Mouse (Mus musculus) liver (tissue): Measurements from ENCODE around the gene Cemip.
A peak's percentile ranks its signal among the peaks of the same experiment; 100 is the strongest.

Experiments
- DNase-seq: peaks from one replicate; pipeline ENCODE4 v3.0.0-alpha.2; 2020; ENCODE audit warnings: mixed read lengths

Gene Cemip

DNA sequence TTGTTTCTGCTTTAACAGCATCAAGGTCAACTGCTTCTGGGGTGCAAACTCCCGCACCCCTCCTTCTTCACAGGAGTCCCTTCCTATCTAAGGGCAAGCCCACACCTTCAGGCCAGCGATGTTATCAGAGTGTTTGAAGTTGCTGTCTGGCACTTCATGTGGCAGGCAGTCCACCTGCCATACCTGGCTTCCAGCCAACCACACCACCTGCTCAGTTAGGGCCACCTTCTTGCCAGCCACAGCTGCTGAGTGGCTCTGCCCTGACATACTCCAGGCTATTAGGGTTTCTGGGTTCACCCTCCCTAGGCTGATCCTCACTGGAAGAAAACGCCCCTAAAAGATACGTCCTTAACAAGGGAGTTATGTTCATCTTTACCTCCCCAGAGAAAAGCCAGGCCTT lies 60.2 kb downstream of the Cemip start:
- no peak for DNase-seq

DNA sequence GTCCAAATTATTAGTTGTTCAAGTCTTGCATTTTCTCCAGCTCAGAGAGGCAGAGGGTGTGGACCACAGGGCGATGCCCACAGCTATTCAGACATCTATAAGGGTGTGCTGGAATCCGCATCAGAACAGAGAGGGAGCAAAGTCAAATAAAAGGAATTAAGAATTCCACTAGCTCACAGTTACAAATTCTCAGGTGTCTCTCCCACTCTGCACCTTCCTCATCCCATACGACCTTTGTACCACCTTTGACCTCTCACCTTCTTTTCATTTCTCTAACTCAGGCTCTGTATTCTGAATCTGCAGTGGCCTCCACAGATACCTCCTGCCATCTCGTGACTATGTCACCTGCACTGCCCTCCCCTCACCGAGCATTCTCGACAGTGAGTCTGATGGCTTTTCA lies 62.8 kb downstream of the Cemip start:
- DNase-seq, result no peak

DNA sequence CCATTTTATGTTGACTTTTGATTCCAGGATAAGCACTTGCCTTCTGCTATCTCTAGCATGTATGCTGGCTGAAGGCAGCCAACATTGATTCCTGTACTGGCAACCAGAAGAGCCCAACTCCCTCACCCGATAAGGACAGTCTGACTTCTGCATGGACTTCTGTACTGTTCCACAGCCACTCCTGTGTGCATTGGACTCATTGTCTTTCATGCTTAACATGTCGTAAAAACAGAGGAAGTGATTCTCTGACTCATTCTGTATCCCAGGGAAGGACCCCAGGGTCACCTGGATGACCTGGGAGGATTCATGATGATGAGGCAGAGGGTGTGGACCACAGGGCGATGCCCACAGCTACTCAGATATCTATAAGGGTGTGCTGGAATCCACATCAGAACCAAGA lies 63.8 kb downstream of the Cemip start:
- no peak for DNase-seq

DNA sequence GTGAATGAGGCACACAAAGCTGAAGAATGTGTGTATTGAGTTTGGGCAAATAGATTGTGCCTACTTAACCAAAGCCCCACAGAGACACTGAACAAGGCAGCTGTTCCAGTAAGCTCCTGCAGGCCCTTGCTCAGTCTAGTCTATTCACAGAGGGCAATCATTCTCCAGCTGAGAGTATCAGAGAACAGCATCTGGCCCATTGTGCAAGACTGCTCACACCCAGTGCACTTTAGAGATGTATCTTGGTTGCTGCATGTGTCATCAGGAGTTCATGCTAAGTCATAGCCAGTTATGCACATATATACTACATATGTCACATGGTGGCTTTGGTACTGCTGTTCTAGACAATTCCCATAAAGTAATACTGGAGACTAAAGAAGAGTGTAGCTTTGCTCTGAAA lies 66.9 kb downstream of the Cemip start:
- DNase-seq, result no peak

DNA sequence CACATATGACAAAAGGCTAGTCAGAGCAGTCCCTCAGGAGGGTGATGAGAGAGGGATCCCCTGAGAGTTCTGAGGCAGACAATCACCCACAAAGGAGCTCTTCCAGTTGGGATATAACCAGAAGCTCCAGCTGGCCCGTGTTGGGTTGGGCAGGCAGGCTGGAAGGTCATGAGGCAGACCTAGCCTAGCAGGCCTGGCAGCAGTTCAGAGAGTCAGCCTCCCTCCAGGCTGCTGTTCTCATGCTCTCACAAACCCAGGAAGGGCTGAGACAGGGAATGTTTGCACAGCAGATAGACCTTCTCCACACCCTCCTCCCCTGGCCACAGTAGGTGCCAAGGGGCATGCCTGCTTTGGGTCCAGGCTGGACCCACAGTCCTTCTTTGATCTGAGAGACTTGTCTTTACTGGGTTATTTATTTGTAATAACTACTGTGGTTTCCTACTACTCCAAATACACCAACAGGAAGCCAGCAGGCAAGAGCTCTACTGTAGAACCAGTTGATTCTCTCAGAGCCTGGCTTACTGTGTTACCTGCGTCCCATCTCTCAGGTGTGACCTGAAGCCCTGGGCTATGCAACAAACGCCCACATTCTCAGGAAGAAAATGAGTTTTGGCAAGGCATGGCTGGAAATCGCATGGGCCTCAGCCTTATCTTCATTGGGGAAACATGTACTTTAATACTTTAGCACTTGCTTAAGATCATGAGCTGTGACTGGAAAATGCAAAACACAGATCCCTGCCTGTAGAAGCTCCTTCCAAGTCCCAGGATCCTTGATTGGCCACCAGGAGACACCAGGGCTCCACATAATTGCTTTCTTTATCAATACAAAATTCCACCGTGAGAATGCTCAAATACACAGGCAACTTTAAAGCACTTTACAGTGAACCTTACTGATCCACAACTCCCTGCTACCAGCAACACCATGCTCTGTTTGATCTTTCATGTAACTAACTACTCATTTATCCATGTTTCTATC lies 67.7 kb downstream of the Cemip start:
- DNase-seq, result no peak

DNA sequence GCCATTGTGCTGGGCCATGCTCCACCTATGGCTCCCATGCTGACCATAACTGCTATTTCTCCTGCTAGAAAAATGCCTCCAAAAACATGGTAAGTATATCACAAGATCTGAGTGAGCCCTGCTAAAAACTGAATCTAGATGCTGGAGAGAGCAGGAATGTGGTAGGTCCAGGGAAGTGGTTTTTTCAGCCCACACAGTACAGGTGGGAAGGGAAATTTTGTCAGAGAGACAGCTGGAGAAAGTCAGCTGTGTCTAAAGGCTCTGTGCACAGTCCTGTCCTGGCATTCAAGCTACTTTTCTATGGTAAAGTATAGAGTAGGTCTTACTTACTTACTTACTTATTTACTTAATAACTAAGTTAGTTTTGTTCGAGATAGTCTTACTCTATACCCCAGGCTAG lies 71.3 kb downstream of the Cemip start:
- DNase-seq, result no peak

DNA sequence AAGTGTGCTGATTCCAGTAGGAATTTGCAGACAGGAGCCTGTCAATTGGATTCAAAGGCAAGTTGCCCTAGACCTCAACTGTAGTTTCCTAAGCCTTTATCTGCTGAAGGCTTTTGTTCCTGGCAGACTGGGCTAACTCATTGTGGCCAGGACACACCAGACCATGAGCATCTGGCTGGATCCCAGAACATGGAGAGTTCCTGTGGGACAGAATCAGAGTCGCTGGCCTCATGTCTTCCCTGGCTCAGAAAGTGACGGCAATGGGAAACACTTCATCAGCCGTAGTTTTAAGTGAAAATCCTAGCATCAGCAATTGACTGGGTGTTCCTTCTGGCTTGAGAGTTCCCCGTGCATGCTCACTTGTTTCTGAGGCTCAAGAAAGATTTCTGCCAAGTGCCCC lies 72.6 kb downstream of the Cemip start:
- DNase-seq, result no peak

DNA sequence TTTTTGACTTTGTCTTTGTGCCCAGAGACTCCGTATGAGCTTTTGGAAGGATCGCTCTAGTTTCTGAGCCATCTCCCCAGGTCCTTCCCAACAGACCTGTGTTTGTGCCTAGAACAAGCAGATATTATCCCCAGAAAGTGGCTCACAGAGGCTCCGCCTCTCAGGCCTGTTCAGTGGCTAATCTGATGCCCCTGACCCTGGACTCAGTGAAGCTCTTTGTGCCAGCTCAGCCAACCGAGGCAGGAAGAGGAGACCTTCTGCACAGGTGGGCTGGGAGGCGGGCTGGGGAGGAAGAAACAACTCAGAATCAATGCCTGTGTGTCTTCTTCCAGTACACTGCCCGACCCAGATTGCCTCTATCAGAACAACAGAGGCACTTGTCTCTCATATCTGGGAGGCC lies 81.9 kb downstream of the Cemip start:
- DNase-seq, result no peak

DNA sequence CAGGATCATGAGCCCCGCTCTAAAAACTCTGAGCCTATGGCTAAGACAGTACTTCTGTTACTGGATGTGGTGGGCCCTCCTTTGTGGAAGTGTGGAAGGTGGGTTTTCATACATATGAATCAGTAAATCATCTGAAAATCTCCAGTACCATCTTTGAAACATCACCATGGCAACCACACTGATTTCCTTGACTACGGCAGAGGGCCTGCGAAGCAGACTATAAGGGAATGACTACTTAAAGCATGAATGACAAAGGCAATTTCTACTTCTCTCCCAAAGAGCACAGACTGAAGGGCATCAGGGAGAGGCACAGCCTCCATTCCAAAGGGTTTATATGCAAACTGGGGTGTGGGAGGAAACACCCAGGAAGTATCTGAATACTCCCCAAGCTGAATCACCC lies 84.8 kb downstream of the Cemip start:
- no peak for DNase-seq

DNA sequence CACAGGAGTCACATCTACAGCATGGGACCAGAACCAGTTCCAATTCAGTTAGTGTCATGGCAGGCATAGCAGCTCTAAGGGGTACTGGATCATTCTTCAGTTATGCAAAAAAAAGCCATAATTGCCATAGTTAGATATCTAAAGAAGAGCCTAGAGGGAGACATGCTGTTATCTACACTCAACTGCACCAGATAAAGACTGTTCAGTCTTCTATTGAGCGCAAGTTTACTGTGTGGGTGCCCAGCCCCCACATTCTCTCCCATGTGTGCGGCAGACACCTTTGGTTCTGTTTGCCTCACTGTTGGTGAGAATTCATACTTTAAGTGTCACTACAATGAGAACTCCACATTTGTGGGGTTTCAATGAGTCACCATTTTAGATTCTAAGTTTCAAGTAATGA lies 85.6 kb downstream of the Cemip start:
- no peak for DNase-seq

DNA sequence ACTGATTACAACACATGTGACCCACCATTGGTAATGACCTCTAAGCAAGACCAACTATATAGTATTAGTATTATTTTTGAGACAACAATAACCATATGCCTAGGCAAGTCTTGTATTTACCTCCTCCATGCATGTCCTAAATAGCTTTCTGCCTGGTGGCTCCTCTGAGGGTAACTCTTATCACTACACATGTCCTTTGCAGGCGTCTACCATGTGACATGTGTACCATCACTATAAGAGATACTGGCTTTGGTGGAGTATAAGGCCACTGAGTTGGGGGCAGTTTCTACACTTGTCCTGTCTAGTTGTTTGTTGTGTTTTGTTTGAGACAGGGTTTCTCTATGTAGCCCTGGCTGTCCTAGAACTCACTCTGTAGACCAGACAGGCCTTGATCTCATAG lies 86.7 kb downstream of the Cemip start:
- peak; percentile 6 for DNase-seq

DNA sequence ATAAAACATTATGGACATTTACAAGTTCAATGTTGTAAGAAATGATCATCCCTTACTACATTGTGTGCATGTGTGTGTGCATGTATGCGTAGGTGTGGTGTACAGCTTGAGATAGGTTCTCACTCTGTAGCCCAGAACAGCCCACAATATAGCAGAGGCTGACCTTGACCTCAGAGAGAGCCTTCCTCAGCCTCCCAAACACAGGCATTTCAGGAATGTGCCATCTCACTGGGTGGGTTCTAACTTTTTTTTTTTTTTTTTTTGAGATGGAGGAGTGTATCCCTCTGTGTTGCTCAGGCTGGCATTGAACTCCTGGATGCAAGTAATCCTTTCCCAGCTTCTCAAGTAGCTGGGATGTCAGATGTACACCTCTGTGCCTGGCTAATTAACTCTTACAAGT lies 92.0 kb downstream of the Cemip start:
- no peak for DNase-seq

DNA sequence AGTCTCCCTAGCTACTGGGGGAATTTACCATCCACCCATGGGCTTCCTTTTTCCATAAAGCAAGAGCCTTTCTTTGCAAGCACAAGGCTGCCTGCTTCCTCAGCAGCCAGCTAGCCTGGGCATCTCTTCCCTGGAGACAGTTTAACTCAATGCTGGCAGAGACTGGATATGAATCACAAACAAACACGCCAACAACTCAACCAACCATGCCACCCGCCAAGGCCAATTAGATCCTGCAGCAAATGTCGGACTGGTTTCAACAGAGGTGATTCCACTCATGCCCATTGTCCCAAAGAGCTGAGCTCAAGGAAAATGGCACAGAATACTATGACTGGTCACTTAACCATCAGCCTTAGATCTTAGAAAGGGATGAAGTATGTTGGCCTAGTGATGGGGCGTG lies 97.0 kb downstream of the Cemip start:
- DNase-seq, result no peak

DNA sequence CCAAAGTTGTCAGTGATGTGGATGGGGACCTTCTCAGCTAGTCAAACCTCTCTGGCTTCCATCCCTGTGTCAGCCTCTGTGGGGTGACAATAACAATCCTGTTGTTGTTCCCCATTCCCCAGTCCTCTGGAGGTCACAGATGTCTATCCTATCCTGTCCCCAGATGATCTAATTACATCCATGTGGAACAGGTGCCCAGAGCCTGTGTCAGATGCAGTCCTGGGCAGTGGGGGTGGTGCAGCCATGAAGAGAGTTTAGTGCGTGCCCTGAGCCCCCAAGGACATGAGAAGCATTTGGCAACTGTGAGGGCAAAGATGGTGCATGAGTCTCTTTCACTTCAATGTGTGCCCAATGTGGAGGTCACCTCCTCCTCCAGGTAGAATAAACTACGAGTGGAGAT lies 100.6 kb downstream of the Cemip start:
- DNase-seq, result no peak

DNA sequence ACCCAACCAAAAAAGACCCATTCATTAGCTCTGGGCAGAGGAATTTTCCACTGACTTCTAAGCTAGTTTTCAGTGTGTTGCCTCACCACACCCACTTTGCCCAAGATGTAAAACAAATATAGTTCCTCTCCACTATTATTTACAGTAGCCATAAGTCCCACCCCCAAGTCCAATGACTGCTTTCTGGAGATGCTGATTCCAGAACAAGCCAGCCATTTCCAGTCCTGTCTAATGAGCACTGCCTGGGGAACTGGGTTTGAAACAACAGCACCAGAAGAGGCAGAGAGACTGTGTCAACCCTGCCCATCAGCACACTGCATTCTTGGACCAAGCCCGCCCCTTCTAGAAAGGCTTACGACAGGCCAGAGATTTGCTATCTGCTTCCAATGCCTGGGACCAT lies 103.7 kb downstream of the Cemip start:
- DNase-seq, result no peak

DNA sequence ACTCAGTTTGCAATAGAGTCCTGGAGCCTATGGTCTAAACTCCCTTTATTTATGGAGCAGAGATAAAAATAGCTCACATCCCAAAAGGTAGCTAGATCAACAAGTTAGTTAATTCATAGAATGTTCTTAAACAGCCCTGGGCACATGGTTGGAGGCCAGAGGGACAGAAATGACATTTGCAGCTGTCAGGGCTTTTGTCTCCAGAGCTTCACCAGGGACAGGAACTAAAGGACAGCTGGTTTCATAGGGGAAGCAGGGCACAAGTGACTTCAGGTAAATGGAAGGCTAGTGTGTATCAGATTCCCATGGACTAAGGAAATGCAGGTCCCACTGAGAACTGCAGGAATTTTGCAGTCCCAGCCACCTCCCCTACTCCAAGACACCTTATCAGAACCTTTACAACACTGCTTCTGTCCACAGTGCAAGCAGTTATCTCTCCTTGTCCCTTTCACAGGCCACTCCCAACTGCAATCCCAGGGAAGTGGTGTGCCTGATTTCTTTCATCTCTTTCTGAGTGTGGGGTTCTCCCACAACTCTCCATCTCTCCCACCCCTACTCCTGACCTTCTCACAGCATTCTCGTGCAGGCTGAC lies 107.3 kb downstream of the Cemip start:
- no peak for DNase-seq

DNA sequence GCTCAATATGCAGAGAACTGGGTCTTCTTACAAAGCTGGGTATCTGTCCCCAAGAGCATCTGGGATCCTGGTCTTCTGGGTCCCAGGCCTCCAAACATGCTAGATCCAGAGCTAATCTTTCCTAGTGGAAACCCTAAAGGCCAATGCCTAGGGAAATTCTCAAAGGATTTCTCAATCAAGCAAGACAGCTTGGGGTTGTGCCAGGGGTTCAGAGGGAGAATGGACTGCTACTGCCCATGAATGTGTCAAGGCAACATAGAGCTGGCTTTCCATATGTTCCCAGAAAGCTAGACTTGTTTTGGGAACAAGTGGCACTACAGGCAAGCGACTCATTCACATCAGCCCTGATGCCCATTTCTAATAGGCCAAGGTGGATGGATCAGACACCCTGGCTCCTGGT lies 107.9 kb downstream of the Cemip start:
- DNase-seq, result no peak

DNA sequence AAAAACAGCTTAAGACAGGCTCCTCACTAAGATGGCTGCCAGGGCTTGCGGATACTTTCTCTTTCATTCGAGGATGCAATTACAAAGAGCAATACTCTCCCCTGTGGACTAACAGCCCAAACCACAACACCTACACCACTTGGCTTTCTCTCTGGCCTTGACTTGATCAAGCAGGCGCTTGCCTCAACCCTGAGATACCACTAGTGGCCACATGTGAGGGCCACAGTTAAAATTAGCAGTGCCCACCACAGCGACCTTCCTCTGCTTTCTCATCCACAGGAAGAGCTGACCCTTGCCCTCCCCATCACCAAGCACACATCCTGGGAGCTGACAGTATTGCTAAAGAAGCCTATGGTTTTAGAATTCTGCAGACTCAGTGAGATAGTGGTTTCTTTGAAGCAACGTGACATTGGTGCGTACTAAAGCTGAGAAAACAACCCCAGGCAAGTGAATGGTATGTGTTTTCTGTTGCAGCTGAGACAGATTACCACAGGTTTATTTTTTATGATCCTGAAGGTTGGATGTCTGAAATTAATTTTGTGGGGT lies 109.8 kb downstream of the Cemip start:
- no peak for DNase-seq

DNA sequence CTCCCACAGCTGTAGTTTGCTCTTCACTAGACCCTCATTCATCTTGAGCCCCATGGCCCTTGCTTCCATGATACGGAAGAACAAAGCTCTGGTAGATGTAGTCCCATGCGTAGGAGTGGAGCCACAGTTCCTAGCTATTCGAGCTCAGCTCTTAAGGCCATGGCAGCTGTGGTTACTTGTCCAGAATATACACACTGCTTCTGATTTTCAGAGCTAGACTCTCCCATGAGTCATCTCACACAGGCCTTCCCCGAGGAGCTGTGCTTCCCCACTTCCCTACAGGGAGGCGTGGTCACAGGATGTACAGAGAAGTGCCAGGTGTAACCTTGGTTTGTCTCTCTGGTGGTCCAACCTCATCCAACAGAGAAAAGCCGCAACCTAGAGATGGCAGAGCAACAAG lies 111.0 kb downstream of the Cemip start:
- DNase-seq, result no peak

DNA sequence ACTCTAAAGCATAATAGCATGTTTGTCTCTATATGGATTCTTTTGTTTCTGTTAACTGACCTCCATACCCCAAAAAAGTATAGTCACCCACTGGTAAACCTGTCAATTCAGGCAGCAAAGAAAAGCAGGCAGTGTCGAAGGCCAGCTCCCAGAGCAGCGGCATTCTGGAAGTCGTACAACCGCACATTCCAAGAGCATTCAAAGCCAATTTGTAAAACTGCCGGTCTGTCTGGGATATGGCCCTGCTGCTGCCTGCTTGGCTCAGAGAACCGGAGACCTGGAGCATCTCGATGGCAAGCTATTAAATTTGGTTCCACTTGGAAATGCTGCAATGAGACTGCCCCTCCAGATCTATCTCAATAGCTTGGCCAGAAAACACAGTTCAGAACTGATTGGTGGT lies 113.8 kb downstream of the Cemip start:
- no peak for DNase-seq

DNA sequence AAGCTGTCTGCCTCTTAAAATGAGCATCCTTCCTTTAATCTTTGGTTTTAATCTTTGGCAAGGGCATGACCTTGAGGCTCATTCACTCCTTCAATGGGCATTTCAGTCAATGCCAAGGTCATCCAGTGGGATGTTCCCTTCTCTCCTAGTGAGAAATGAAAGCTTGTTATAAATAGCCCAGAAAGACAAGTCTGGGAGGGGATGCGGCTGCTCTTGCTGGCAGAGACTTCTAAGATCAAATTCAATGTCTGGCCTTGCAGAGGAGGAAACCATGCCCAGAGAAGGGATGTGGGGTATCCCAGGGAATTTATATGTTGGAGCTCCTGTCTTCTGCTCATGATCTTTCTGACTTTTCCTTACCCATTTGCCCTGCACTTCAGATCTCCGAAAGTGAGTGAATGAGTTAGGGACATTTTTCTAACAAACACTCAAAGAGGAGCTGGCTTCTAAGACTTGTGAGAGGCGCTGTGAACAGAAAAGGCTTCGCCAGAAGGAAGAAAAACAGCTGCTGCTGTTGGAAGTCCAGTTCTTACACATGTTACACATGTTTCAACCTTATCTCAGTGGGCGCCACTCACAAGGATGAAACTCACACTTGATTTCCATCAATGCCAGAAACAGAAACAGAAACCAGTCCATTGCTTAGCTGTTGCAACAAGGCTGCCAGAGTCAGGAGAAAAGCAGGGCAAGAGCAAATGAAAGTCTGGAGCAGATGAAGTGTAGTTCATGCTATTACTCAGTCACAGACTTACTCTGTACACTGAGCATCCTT lies 120.1 kb downstream of the Cemip start:
- DNase-seq, result no peak

DNA sequence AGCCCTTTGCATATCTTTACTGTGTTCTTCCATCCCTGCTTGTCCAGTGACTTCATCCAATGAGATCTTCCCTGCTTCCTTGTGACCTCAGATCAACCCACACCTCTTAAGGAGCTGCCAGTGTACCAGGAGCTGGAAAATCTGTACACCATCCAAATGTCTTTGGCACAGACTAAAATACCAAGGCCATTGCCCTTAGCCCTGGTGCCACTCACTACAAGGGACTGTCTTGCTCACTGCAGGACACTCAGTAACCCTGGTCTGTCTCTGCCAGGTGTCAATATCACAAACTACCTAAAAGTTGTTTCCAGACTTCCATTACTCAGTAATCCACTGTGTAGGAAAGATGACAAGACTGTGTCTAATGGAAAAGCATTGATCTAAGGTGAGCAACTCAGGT lies 121.1 kb downstream of the Cemip start:
- DNase-seq, result no peak

DNA sequence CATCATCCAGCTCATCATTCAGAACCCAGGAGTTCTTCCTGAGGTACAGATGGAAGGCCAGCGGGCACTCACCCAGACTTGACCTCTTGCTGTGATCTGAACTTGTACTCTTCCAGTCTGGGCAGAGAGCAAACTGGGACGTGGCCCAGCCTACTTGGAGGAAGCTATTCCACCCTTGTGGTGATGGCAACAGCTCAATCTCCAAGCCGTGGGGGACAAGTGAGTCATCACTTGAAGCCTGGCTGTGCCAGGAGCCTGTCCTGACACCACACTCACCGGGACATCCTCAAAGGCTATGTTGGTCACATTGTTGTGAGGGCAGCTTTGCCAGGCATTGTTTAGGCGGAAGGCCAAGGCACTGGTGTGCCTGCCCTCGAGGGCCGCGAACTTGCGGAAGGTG lies 133.8 kb downstream of the Cemip start:
- no peak for DNase-seq

DNA sequence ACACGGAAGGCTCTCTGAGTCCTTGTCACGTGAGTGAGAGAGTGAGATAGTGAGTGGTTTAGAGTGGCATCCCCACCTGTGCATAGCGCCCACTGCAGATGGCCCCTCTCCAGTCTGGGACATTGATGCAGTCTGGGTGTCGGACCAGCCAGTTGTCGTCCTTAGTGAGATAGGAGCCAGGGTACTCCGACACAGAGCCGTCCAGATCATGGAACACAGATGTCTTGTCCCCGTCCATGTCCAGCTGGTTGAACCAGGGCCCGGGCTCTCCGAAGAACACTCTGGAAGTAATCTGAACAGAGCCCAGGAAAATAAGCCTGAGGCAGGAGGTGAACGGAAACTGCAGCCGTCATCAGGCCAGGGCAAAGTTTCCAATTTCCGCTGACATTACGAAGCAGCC lies 135.0 kb downstream of the Cemip start:
- no peak for DNase-seq
